Mouse (Mus musculus): ENCODE data around the gene Mapre3. TPM values are rescaled to one million over a fixed set of nuclear protein-coding genes. Genes with fewer than 3 reads are reported as not detected.
A peak's percentile ranks its signal among the peaks of the same experiment; 100 is the strongest.
"Not testable (repeated sequence)": the region's sequence is repeated elsewhere in the genome, so short reads cannot be mapped to it uniquely, and the experiment has no call there.

Gene Mapre3
- total RNA-seq, 2 experiments from 2014 or later = 35.9 to 47.4 TPM

GRCm38 (mm10) chr5:30824124-30824988 lies 9.9 kb downstream of the Mapre3 start:
- DNase-seq = no peak

GRCm38 (mm10) chr5:30825166-30825565 lies 10.7 kb downstream of the Mapre3 start:
- no peak for DNase-seq

GRCm38 (mm10) chr5:30825821-30826220 lies 11.4 kb downstream of the Mapre3 start:
- no peak for DNase-seq

- peak; percentile 26 for DNase-seq
These were observed 19.0 kb downstream of the Mapre3 start for GRCm38 (mm10) chr5:30833416-30833815.

- no peak for DNase-seq
These were observed 25.3 kb downstream of the Mapre3 start for GRCm38 (mm10) chr5:30839731-30840130.

GRCm38 (mm10) chr5:30841896-30842295 lies 27.5 kb downstream of the Mapre3 start:
- no peak for DNase-seq

GRCm38 (mm10) chr5:30849891-30850555 lies 35.6 kb downstream of the Mapre3 start:
- DNase-seq = no peak

- no peak for DNase-seq
These were observed 36.1 kb downstream of the Mapre3 start for GRCm38 (mm10) chr5:30850556-30850925.

GRCm38 (mm10) chr5:30853522-30853921 lies 39.1 kb downstream of the Mapre3 start:
- DNase-seq = no peak

GRCm38 (mm10) chr5:30855674-30856073 lies 41.2 kb downstream of the Mapre3 start:
- DNase-seq = no peak

GRCm38 (mm10) chr5:30856124-30856523 lies 41.7 kb downstream of the Mapre3 start:
- no peak for DNase-seq

- DNase-seq = no peak
These were observed 49.4 kb downstream of the Mapre3 start for GRCm38 (mm10) chr5:30863852-30864251.

GRCm38 (mm10) chr5:30864322-30864721 lies 49.9 kb downstream of the Mapre3 start:
- no peak for DNase-seq

- no peak for DNase-seq
These were observed 52.4 kb downstream of the Mapre3 start for GRCm38 (mm10) chr5:30866871-30867270.

- DNase-seq = no peak
These were observed 53.3 kb downstream of the Mapre3 start, which contains the start of gene Tmem214 for GRCm38 (mm10) chr5:30867712-30868111. Gene Tmem214 (plus strand): TSS chr5:30868012.

- peak; percentile 46 for DNase-seq
These were observed 54.5 kb downstream of the Mapre3 start for GRCm38 (mm10) chr5:30868981-30869380.

- peak; percentile 97 for DNase-seq
These were observed 55.1 kb downstream of the Mapre3 start for GRCm38 (mm10) chr5:30869405-30870130.

GRCm38 (mm10) chr5:30870131-30870406 lies 55.6 kb downstream of the Mapre3 start:
- no peak for DNase-seq

GRCm38 (mm10) chr5:30872574-30872973 lies 58.1 kb downstream of the Mapre3 start:
- no peak for DNase-seq

- no peak for DNase-seq
These were observed 59.9 kb downstream of the Mapre3 start for GRCm38 (mm10) chr5:30874365-30874764.

- no peak for DNase-seq
These were observed 64.2 kb downstream of the Mapre3 start for GRCm38 (mm10) chr5:30878616-30879015.

- DNase-seq = no peak
These were observed 65.0 kb downstream of the Mapre3 start for GRCm38 (mm10) chr5:30879347-30879943.

GRCm38 (mm10) chr5:30881839-30882238 lies 67.4 kb downstream of the Mapre3 start:
- not testable (repeated sequence) for DNase-seq
